Mouse (Mus musculus): Measurements from ENCODE around the gene Rasa2. TPM values are rescaled to one million over a fixed set of nuclear protein-coding genes. Genes with fewer than 3 reads are reported as not detected.
A peak's percentile ranks its signal among the peaks of the same experiment; 100 is the strongest.

Gene Rasa2
- polyA plus RNA-seq, 1 experiment from 2014 or later = 24.3 TPM

GRCm38 (mm10) chr9:96635176-96635575, 3.8 kb upstream of the Rasa2 start:
- 33% methylated on average over 6 of the region's 6 CpGs for WGBS
- Histone ChIP-seq H3K27me3 (ENCODE audit: control insufficient read depth, insufficient read depth, low read length) (no peaks in the 10 kb centered on the region), H3K36me3 (ENCODE audit: control insufficient read depth, insufficient read depth, low read length) (no peaks in the 10 kb centered on the region), H3K4me1 (ENCODE audit: control insufficient read depth, insufficient read depth, low read length) (peaks cover 8% of the 10 kb centered on the region; the same call in 1 of the 2 replicates), H3K9me3 (ENCODE audit: control insufficient read depth, low read depth, low read length) (no peaks in the 10 kb centered on the region), H3K9ac (replicated peaks; ENCODE audit: low read depth, low read length) (no peak overlapping the region), H3K27ac (ENCODE audit: low read length) (no peak overlapping the region), H3K4me3 (ENCODE audit: low read depth, low read length) (no peak overlapping the region), H3K4me2 (replicated peaks; ENCODE audit: low read depth, low read length) (no peak overlapping the region)
- no peak for ATAC-seq (ENCODE audit: insufficient number of reproducible peaks, insufficient read depth, low FRiP score, low read depth)

DNA sequence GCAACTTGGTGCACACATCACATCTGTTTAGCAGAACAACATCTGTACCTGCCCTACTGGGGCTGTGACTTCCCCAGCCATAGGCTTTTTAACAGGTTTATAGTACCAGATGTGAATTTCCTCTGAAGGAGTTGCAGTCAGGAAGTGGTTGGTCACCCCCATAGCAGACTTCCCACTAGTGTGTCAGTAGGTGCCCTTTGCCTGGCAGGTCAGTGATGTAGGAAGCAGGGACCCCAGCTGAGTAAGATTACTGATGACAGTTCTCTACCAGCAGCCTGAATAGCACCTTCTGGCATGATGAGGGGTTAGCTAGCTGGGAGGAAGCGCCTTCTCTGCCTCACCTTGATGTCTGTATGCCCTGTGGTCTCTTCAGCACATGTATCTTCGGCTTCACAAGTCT, 2.4 kb upstream of the Rasa2 start:
- Histone ChIP-seq H3K36me3 (ENCODE audit: control insufficient read depth, insufficient read depth, low read length) (no peaks in the 10 kb centered on the region), H3K9me3 (ENCODE audit: control insufficient read depth, low read depth, low read length) (no peaks in the 10 kb centered on the region), H3K27me3 (ENCODE audit: control insufficient read depth, insufficient read depth, low read length) (no peaks in the 10 kb centered on the region), H3K4me2 (replicated peaks; ENCODE audit: low read depth, low read length) (no peak overlapping the region), H3K4me3 (ENCODE audit: low read depth, low read length) (no peak overlapping the region), H3K4me1 (ENCODE audit: control insufficient read depth, insufficient read depth, low read length) (peaks cover 8% of the 10 kb centered on the region; the same call in 1 of the 2 replicates), H3K9ac (replicated peaks; ENCODE audit: low read depth, low read length) (no peak overlapping the region), H3K27ac (ENCODE audit: low read length) (no peak overlapping the region)
- no peak for ATAC-seq (ENCODE audit: insufficient number of reproducible peaks, insufficient read depth, low FRiP score, low read depth)
- WGBS = 88% methylated on average over 2 of the region's 2 CpGs

GRCm38 (mm10) chr9:96632756-96633155, 1.3 kb upstream of the Rasa2 start:
- Histone ChIP-seq H3K4me2 (replicated peaks; ENCODE audit: low read depth, low read length) (no peak overlapping the region), H3K36me3 (ENCODE audit: control insufficient read depth, insufficient read depth, low read length) (no peaks in the 10 kb centered on the region), H3K4me1 (ENCODE audit: control insufficient read depth, insufficient read depth, low read length) (peaks cover 11% of the 10 kb centered on the region; the same call in 1 of the 2 replicates), H3K9ac (replicated peaks; ENCODE audit: low read depth, low read length) (no peak overlapping the region), H3K4me3 (ENCODE audit: low read depth, low read length) (no peak overlapping the region), H3K27me3 (ENCODE audit: control insufficient read depth, insufficient read depth, low read length) (no peaks in the 10 kb centered on the region), H3K27ac (ENCODE audit: low read length) (no peak overlapping the region), H3K9me3 (ENCODE audit: control insufficient read depth, low read depth, low read length) (no peaks in the 10 kb centered on the region)
- 46% methylated on average over 7 of the region's 7 CpGs for WGBS
- ATAC-seq (ENCODE audit: insufficient number of reproducible peaks, insufficient read depth, low FRiP score, low read depth) = no peak

- no peak for ATAC-seq (ENCODE audit: insufficient number of reproducible peaks, insufficient read depth, low FRiP score, low read depth)
- peak overlapping the region; percentile 50 for H3K4me2 ChIP-seq (replicated peaks; ENCODE audit: low read depth, low read length)
- 0 out of 2 replicates have a peak overlapping the region, but pooled peaks have one; percentile 16 for H3K27ac ChIP-seq (ENCODE audit: low read length)
- H3K27me3 ChIP-seq (ENCODE audit: control insufficient read depth, insufficient read depth, low read length) = no peaks in the 10 kb centered on the region
- H3K9me3 ChIP-seq (ENCODE audit: control insufficient read depth, low read depth, low read length) = no peaks in the 10 kb centered on the region
- H3K9ac ChIP-seq (replicated peaks; ENCODE audit: low read depth, low read length) = no peak overlapping the region
- peaks cover 14% of the 10 kb centered on the region; the same call in 1 of the 2 replicates for H3K4me1 ChIP-seq (ENCODE audit: control insufficient read depth, insufficient read depth, low read length)
- WGBS = 54% methylated on average over 6 of the region's 6 CpGs
- no peaks in the 10 kb centered on the region for H3K36me3 ChIP-seq (ENCODE audit: control insufficient read depth, insufficient read depth, low read length)
- peak overlapping the region; percentile 62; the same call in 1 of the 2 replicates for H3K4me3 ChIP-seq (ENCODE audit: low read depth, low read length)
Observed at GRCm38 (mm10) chr9:96632073-96632690, 765 bp upstream of the Rasa2 start.

- Histone ChIP-seq H3K36me3 (ENCODE audit: control insufficient read depth, insufficient read depth, low read length) (no peaks in the 10 kb centered on the region), H3K4me3 (ENCODE audit: low read depth, low read length) (peak overlapping the region; percentile 62), H3K4me2 (replicated peaks; ENCODE audit: low read depth, low read length) (peak overlapping the region; percentile 85), H3K27me3 (ENCODE audit: control insufficient read depth, insufficient read depth, low read length) (no peaks in the 10 kb centered on the region), H3K9ac (replicated peaks; ENCODE audit: low read depth, low read length) (peak overlapping the region; percentile 96), H3K27ac (ENCODE audit: low read length) (peak overlapping the region; percentile 96), H3K9me3 (ENCODE audit: control insufficient read depth, low read depth, low read length) (no peaks in the 10 kb centered on the region), H3K4me1 (ENCODE audit: control insufficient read depth, insufficient read depth, low read length) (peaks cover 14% of the 10 kb centered on the region; the same call in 1 of the 2 replicates)
- WGBS = under 1% methylated on average over 96 of the region's 105 CpGs
- ATAC-seq (ENCODE audit: insufficient number of reproducible peaks, insufficient read depth, low FRiP score, low read depth) = peak; percentile 85
Observed at GRCm38 (mm10) chr9:96630571-96631388, 637 bp downstream of the Rasa2 start.

DNA sequence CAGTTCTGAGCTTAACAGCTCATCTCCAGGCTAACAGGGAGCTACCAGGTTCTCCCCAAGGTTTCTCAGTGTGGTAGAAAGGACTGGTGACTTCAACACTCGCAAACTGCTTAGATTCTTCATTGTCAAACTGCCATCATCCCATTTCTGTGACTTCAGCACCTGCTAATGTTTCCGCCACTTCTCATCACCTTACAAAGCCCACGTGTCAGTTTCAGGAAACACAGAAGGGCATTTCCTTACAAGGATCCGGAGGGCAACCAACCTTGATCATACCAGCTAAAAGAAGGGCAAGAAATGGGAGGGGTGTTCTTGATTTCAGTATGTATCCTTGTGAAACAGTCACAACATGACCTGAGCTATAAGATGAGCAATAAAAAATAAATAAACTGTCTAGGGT, 2.3 kb downstream of the Rasa2 start:
- Histone ChIP-seq H3K4me1 (ENCODE audit: control insufficient read depth, insufficient read depth, low read length) (peaks cover 14% of the 10 kb centered on the region; the same call in 1 of the 2 replicates), H3K9me3 (ENCODE audit: control insufficient read depth, low read depth, low read length) (no peaks in the 10 kb centered on the region), H3K4me2 (replicated peaks; ENCODE audit: low read depth, low read length) (no peak overlapping the region), H3K36me3 (ENCODE audit: control insufficient read depth, insufficient read depth, low read length) (no peaks in the 10 kb centered on the region), H3K9ac (replicated peaks; ENCODE audit: low read depth, low read length) (no peak overlapping the region), H3K4me3 (ENCODE audit: low read depth, low read length) (no peak overlapping the region), H3K27ac (ENCODE audit: low read length) (no peak overlapping the region), H3K27me3 (ENCODE audit: control insufficient read depth, insufficient read depth, low read length) (no peaks in the 10 kb centered on the region)
- WGBS = 64% methylated on average over 4 of the region's 4 CpGs
- no peak for ATAC-seq (ENCODE audit: insufficient number of reproducible peaks, insufficient read depth, low FRiP score, low read depth)

DNA sequence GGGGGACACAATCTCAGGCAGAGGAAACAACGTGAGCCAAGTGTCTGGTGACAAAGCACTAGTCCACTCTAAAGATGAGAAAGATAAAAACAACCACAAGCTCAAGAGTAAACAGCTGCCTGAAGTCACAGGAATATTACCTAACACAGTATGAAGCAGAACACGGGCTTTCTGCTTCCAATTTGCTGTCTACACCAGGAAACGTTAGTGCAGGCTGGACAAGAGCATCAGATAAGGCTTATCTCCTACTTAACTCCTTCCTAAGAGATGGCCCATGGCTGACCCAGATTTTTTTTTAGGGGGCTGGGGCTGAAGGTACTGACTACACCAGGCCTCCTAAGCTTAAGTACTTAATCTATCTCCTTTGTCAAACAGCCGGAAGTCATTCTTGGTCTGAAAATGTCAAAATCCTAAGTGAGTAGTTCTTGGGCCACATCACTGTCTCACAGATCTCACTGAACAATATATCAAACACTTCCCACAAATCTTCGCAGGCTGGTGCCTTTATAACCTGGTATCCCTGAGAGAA, 3.8 kb downstream of the Rasa2 start:
- H3K4me1 ChIP-seq (ENCODE audit: control insufficient read depth, insufficient read depth, low read length) = peaks cover 13% of the 10 kb centered on the region; the same call in 1 of the 2 replicates
- no peak overlapping the region for H3K4me2 ChIP-seq (replicated peaks; ENCODE audit: low read depth, low read length)
- no peak for ATAC-seq (ENCODE audit: insufficient number of reproducible peaks, insufficient read depth, low FRiP score, low read depth)
- 18% methylated on average over 5 of the region's 5 CpGs for WGBS
- H3K9me3 ChIP-seq (ENCODE audit: control insufficient read depth, low read depth, low read length) = no peaks in the 10 kb centered on the region
- H3K27me3 ChIP-seq (ENCODE audit: control insufficient read depth, insufficient read depth, low read length) = no peaks in the 10 kb centered on the region
- H3K4me3 ChIP-seq (ENCODE audit: low read depth, low read length) = no peak overlapping the region
- H3K27ac ChIP-seq (ENCODE audit: low read length) = no peak overlapping the region
- no peak overlapping the region for H3K9ac ChIP-seq (replicated peaks; ENCODE audit: low read depth, low read length)
- no peaks in the 10 kb centered on the region for H3K36me3 ChIP-seq (ENCODE audit: control insufficient read depth, insufficient read depth, low read length)

DNA sequence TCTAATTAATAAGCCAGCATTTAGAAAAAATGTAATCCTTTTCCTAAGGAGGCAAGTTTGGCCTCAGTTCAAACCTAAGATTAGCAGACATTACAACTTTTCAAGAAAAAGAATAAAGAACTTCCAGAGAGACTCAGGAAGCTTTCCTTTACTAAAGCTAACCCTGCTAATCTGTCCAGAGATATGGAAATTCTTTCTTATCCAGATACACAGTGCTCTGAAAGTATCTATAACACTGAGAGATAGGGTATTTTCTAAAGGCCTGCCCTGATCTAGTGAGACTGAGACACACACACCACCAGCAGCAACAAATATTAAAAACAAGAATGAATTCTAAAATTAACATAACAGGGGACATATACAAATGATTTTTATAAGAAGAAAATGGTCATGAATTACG, 4.4 kb downstream of the Rasa2 start:
- H3K27ac ChIP-seq (ENCODE audit: low read length) = no peak overlapping the region
- H3K4me1 ChIP-seq (ENCODE audit: control insufficient read depth, insufficient read depth, low read length) = peaks cover 7% of the 10 kb centered on the region; the same call in 1 of the 2 replicates
- ATAC-seq (ENCODE audit: insufficient number of reproducible peaks, insufficient read depth, low FRiP score, low read depth) = no peak
- no peaks in the 10 kb centered on the region for H3K27me3 ChIP-seq (ENCODE audit: control insufficient read depth, insufficient read depth, low read length)
- H3K9me3 ChIP-seq (ENCODE audit: control insufficient read depth, low read depth, low read length) = no peaks in the 10 kb centered on the region
- no peak overlapping the region for H3K4me2 ChIP-seq (replicated peaks; ENCODE audit: low read depth, low read length)
- H3K9ac ChIP-seq (replicated peaks; ENCODE audit: low read depth, low read length) = no peak overlapping the region
- WGBS = 58% methylated on average over 1 of the region's 1 CpGs
- H3K4me3 ChIP-seq (ENCODE audit: low read depth, low read length) = no peak overlapping the region
- H3K36me3 ChIP-seq (ENCODE audit: control insufficient read depth, insufficient read depth, low read length) = no peaks in the 10 kb centered on the region

All from stomach, embryonic 14.5 days (tissue).